Mouse (Mus musculus): ENCODE data around the gene Samsn1. TPM values are rescaled to one million over a fixed set of nuclear protein-coding genes. Genes with fewer than 3 reads are reported as not detected.
"Not testable (repeated sequence)": the region's sequence is repeated elsewhere in the genome, so short reads cannot be mapped to it uniquely, and the experiment has no call there.

The Samsn1 gene
- total RNA-seq, 1 experiment = 0.27 TPM

DNA sequence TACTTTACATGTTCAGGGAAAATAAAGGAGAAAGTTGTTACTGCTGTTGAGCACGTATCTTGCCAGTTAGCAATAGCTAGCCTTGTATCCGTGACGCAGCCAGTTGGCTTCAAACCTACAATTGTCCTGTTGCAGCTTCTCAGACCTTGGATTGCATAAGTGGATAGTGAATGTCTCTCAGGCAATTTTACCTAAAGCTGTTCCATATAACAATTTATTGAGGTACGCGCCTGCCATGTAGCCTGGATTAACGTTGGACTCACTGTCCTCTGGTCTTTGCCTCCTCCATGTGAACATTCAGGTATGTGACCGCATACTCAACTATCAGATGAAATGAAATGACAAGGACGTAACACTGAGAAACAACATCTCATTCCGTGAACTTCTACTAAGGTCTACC lies 179.1 kb downstream of the Samsn1 start:
- Histone ChIP-seq H3K4me3 (ENCODE audit: insufficient read depth in 1 of 2, low read depth in 1 of 2, low read length in 2 of 2, poor library complexity in 1 of 2, severe bottlenecking in 1 of 2) (no peak overlapping the region), H3K9me3 (ENCODE audit: control insufficient read depth, insufficient read depth, low read depth, low read length) (no peaks in the 10 kb centered on the region), H3K36me3 (ENCODE audit: control insufficient read depth, insufficient read depth, low read length, poor library complexity, severe bottlenecking) (no peaks in the 10 kb centered on the region), H3K27ac (ENCODE audit: insufficient read depth, low read depth, low read length, poor library complexity, severe bottlenecking) (no peak overlapping the region), H3K4me1 (ENCODE audit: control insufficient read depth in 2 of 2, insufficient read depth in 2 of 2, low read length in 2 of 2, poor library complexity in 1 of 2) (no peaks in the 10 kb centered on the region), H3K9ac (ENCODE audit: insufficient read depth, low read depth, low read length, poor library complexity, severe bottlenecking) (no peak overlapping the region)
- in situ Hi-C loops (cut with MboI; ENCODE audit: low sequenced_read_pairs in 2 of 2, unreplicated experiment in 2 of 2) = no loop called here
- TF ChIP-seq ZC3H11A (IDR thresholded peaks at IDR 0.05; ENCODE audit: borderline replicate concordance, low read depth, low read length) = no peak
- TF ChIP-seq MAFK (IDR thresholded peaks at IDR 0.05; ENCODE audit: insufficient read depth, low read depth, low read length) = no peak
- TF ChIP-seq ZNF384 (IDR thresholded peaks at IDR 0.05; ENCODE audit: low read depth, low read length) = no peak
- TF ChIP-seq HCFC1 (IDR thresholded peaks at IDR 0.05; ENCODE audit: borderline replicate concordance, insufficient read depth, low read length) = no peak
- TF ChIP-seq CHD2 (IDR thresholded peaks at IDR 0.05; ENCODE audit: low read depth, low read length) = no peak
- DNase-seq (ENCODE audit: low read depth, low spot score) = no peak

DNA sequence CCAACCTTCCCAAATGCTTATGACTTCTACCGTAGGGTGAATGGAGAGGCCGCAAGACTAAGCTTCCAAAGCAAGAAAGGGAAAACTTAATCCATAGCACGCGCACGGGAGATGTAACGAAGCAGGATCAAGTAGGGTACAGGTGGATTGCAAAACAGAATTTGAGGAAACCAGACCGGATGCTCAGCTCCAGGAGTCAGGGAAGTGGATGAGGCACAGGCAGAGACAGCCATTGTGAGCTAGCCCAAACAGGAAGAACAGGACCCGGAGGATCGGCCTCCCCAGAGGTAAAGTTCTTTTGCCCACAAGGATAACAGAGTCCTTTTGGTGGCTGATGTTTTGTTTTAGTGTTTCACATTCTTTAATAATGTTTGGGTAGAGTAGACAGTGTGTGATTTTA lies 179.5 kb downstream of the Samsn1 start:
- Histone ChIP-seq H3K9ac (ENCODE audit: insufficient read depth, low read depth, low read length, poor library complexity, severe bottlenecking) (no peak overlapping the region), H3K4me1 (ENCODE audit: control insufficient read depth in 2 of 2, insufficient read depth in 2 of 2, low read length in 2 of 2, poor library complexity in 1 of 2) (no peaks in the 10 kb centered on the region), H3K9me3 (ENCODE audit: control insufficient read depth, insufficient read depth, low read depth, low read length) (no peaks in the 10 kb centered on the region), H3K27ac (ENCODE audit: insufficient read depth, low read depth, low read length, poor library complexity, severe bottlenecking) (no peak overlapping the region), H3K4me3 (ENCODE audit: insufficient read depth in 1 of 2, low read depth in 1 of 2, low read length in 2 of 2, poor library complexity in 1 of 2, severe bottlenecking in 1 of 2) (no peak overlapping the region), H3K36me3 (ENCODE audit: control insufficient read depth, insufficient read depth, low read length, poor library complexity, severe bottlenecking) (no peaks in the 10 kb centered on the region)
- TF ChIP-seq ZC3H11A (IDR thresholded peaks at IDR 0.05; ENCODE audit: borderline replicate concordance, low read depth, low read length) (no peak), MAFK (IDR thresholded peaks at IDR 0.05; ENCODE audit: insufficient read depth, low read depth, low read length) (no peak), ZNF384 (IDR thresholded peaks at IDR 0.05; ENCODE audit: low read depth, low read length) (no peak), CHD2 (IDR thresholded peaks at IDR 0.05; ENCODE audit: low read depth, low read length) (no peak), HCFC1 (IDR thresholded peaks at IDR 0.05; ENCODE audit: borderline replicate concordance, insufficient read depth, low read length) (no peak)
- in situ Hi-C loops (cut with MboI; ENCODE audit: low sequenced_read_pairs in 2 of 2, unreplicated experiment in 2 of 2) = no loop called here
- DNase-seq (ENCODE audit: low read depth, low spot score) = no peak

DNA sequence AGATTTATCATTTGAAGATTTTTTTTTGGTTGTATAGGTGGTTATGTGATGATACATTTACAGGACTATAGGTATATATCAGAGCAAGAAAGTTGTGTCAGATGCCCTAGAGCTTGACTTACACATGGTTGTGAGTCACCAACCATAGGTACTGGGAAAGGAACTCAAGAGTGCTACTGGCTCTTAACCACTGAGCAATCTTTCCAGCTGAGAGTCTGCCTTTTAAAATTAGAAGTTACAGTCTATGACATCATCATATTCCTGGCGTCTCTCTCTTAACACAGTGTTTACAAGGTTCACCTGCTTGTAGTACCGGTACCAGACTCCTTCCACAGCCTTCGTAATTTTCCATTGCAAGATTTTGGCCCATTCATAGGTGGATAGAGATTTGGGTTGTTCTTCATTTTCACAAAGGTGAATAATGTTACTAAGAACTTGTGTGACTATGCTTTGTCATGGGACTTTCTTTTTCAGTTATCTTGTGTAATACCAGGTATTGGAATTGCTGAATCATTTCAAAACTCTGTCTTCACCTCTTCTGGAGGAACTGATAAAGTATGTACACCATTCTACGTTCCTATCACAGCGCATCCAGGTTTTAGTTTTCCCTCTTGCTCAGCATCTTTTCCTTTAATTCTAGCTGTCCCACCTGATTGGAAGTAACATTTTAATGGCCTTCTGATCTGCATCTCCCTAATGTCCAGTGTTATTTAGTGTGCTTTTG lies 184.2 kb downstream of the Samsn1 start:
- no peak for DNase-seq (ENCODE audit: low read depth, low spot score)
- H3K27ac ChIP-seq (ENCODE audit: insufficient read depth, low read depth, low read length, poor library complexity, severe bottlenecking) = no peak overlapping the region
- H3K9ac ChIP-seq (ENCODE audit: insufficient read depth, low read depth, low read length, poor library complexity, severe bottlenecking) = no peak overlapping the region
- H3K36me3 ChIP-seq (ENCODE audit: control insufficient read depth, insufficient read depth, low read length, poor library complexity, severe bottlenecking) = no peaks in the 10 kb centered on the region
- H3K4me3 ChIP-seq (ENCODE audit: insufficient read depth in 1 of 2, low read depth in 1 of 2, low read length in 2 of 2, poor library complexity in 1 of 2, severe bottlenecking in 1 of 2) = no peak overlapping the region
- in situ Hi-C loops (cut with MboI; ENCODE audit: low sequenced_read_pairs in 2 of 2, unreplicated experiment in 2 of 2) = no loop called here
- H3K4me1 ChIP-seq (ENCODE audit: control insufficient read depth in 2 of 2, insufficient read depth in 2 of 2, low read length in 2 of 2, poor library complexity in 1 of 2) = no peaks in the 10 kb centered on the region
- H3K9me3 ChIP-seq (ENCODE audit: control insufficient read depth, insufficient read depth, low read depth, low read length) = no peaks in the 10 kb centered on the region
- TF ChIP-seq MAFK (IDR thresholded peaks at IDR 0.05; ENCODE audit: insufficient read depth, low read depth, low read length) (no peak), CHD2 (IDR thresholded peaks at IDR 0.05; ENCODE audit: low read depth, low read length) (no peak), ZC3H11A (IDR thresholded peaks at IDR 0.05; ENCODE audit: borderline replicate concordance, low read depth, low read length) (no peak), ZNF384 (IDR thresholded peaks at IDR 0.05; ENCODE audit: low read depth, low read length) (no peak), HCFC1 (IDR thresholded peaks at IDR 0.05; ENCODE audit: borderline replicate concordance, insufficient read depth, low read length) (no peak)

DNA sequence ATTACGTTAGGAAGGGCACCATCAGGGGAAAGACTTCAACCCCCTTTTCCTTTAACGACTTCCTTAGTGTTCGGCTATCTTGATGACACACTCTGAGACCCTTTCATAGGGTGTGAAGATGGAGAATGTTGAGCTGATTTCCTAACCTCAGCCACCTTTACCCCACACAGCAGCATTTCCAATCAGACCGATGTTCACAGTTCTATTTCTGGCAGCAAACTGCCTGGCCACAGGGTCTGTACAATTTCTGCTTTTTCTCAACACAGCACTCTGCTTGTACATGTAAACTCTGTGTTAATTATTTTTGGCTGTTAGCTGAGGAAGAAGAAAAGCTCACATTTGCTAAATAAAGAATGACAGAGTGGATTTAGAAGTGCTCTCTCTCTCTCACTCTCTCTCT lies 190.7 kb downstream of the Samsn1 start:
- no peak overlapping the region for H3K9ac ChIP-seq (ENCODE audit: insufficient read depth, low read depth, low read length, poor library complexity, severe bottlenecking)
- no peak for TF ChIP-seq CHD2 (IDR thresholded peaks at IDR 0.05; ENCODE audit: low read depth, low read length)
- no peak for TF ChIP-seq ZC3H11A (IDR thresholded peaks at IDR 0.05; ENCODE audit: borderline replicate concordance, low read depth, low read length)
- no peak for TF ChIP-seq ZNF384 (IDR thresholded peaks at IDR 0.05; ENCODE audit: low read depth, low read length)
- no peak for TF ChIP-seq MAFK (IDR thresholded peaks at IDR 0.05; ENCODE audit: insufficient read depth, low read depth, low read length)
- no peak for TF ChIP-seq HCFC1 (IDR thresholded peaks at IDR 0.05; ENCODE audit: borderline replicate concordance, insufficient read depth, low read length)
- DNase-seq (ENCODE audit: low read depth, low spot score) = no peak
- no peak overlapping the region for H3K4me3 ChIP-seq (ENCODE audit: insufficient read depth in 1 of 2, low read depth in 1 of 2, low read length in 2 of 2, poor library complexity in 1 of 2, severe bottlenecking in 1 of 2)
- H3K4me1 ChIP-seq (ENCODE audit: control insufficient read depth in 2 of 2, insufficient read depth in 2 of 2, low read length in 2 of 2, poor library complexity in 1 of 2) = no peaks in the 10 kb centered on the region
- in situ Hi-C loops (cut with MboI; ENCODE audit: low sequenced_read_pairs in 2 of 2, unreplicated experiment in 2 of 2) = no loop called here
- H3K36me3 ChIP-seq (ENCODE audit: control insufficient read depth, insufficient read depth, low read length, poor library complexity, severe bottlenecking) = no peaks in the 10 kb centered on the region
- no peak overlapping the region for H3K27ac ChIP-seq (ENCODE audit: insufficient read depth, low read depth, low read length, poor library complexity, severe bottlenecking)
- H3K9me3 ChIP-seq (ENCODE audit: control insufficient read depth, insufficient read depth, low read depth, low read length) = no peaks in the 10 kb centered on the region

DNA sequence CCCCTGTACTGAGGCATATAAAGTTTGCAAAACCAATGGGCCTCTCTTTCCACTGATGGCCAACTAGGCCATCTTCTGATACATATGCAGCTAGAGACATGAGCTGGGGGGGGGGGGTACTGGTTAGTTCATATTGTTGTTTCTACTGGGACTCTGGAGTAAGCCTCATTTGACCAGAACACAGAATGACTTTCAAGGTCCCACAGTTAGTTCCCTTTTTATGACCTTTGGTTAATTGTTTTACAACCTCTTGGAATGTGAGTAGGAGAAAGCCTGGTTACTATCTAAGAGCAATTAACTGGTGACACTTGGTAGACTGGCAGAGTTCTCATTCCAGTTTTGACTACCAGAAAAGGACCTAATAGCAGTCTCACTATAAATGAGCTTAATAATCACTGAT lies 195.1 kb downstream of the Samsn1 start:
- H3K4me3 ChIP-seq (ENCODE audit: insufficient read depth in 1 of 2, low read depth in 1 of 2, low read length in 2 of 2, poor library complexity in 1 of 2, severe bottlenecking in 1 of 2); in situ Hi-C loops (cut with MboI; ENCODE audit: low sequenced_read_pairs in 2 of 2, unreplicated experiment in 2 of 2); H3K4me1 ChIP-seq (ENCODE audit: control insufficient read depth in 2 of 2, insufficient read depth in 2 of 2, low read length in 2 of 2, poor library complexity in 1 of 2); H3K27ac ChIP-seq (ENCODE audit: insufficient read depth, low read depth, low read length, poor library complexity, severe bottlenecking); H3K9me3 ChIP-seq (ENCODE audit: control insufficient read depth, insufficient read depth, low read depth, low read length); DNase-seq (ENCODE audit: low read depth, low spot score); H3K9ac ChIP-seq (ENCODE audit: insufficient read depth, low read depth, low read length, poor library complexity, severe bottlenecking); H3K36me3 ChIP-seq (ENCODE audit: control insufficient read depth, insufficient read depth, low read length, poor library complexity, severe bottlenecking): not testable (repeated sequence)

Measured in ES-E14 (cell line).